Comparison of ENCODE assay signal across 13 mouse cellular contexts in the genomic region with DNA sequence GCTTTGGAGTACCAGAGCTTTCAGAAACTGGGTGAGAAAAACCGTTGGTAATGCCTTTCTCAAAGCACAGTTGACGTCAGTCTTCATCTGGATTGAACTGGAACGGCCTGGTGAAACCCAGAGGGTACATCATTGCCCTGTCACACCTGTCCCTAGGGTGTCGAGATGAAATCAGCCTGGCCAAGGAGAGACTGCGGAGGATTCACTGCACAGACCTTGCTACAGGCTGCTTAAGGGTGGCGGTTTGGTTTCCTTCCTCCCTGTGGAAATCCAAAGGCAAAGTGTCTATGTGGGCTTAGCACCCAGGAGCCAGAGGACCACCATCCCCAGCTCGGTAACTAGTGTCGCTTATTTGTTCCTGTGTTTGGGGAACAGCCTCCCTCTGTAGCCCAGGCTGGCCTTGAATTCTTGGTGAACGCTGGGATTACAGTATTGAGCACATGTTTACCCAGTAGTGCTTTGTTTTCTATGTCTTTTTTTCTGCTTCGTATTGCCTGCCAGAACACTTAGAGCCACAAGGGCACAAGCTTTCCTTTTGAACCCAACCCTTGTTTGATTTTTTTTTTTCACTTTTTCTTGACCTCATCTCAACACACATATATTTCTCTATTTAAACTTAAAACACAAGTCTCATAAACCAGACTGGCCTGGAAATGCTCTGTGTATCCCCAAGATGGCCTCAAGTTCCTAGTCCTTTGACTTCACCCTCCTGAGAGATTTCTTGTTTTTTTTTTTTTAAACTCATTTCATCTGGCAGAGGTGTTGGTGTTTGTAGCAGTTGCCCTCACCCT. TPM values are rescaled to one million over a fixed set of nuclear protein-coding genes. Genes with fewer than 3 reads are reported as not detected.
A peak's percentile ranks its signal among the peaks of the same experiment; 100 is the strongest.
DNase-seq lines count a peak whose midpoint lies in the region; ATAC-seq lines count a peak whose summit lies in the region.
"Had no signal": no experiment of that assay in that cellular context is flagged by ENCODE, and none has a peak within 500 bp of the region (broad histone marks: within the 10 kb centered on the region; RNA-seq: fewer than 3 reads in every experiment).

A gene (plus strand): TSS at position 60 of the 791 bp plus-strand sequence.

- H3K36me3 ChIP-seq in midbrain, embryonic 15.5 days (replicated peaks), result no peaks in the 10 kb centered on the region

- H3K27me3 ChIP-seq in midbrain, embryonic 15.5 days (replicated peaks), result no peaks in the 10 kb centered on the region

- WGBS in midbrain, embryonic 15.5 days, result 85% methylated on average over 10 of the region's 10 CpGs

- H3K4me1 ChIP-seq in midbrain, embryonic 15.5 days, result no peaks in the 10 kb centered on the region

- H3K27ac ChIP-seq in midbrain, embryonic 15.5 days, result no peak within 1 kb of the TSS

- H3K9ac ChIP-seq in midbrain, embryonic 15.5 days, result no peak within 1 kb of the TSS

- no peak within 1 kb of the TSS for H3K4me2 ChIP-seq in midbrain, embryonic 15.5 days

- no peak within 1 kb of the TSS for H3K4me3 ChIP-seq in midbrain, embryonic 15.5 days

- ATAC-seq in inflammation-experienced regulatory T-cells, adult 6 months, result no peak
- no peak for ATAC-seq in midbrain, embryonic 15.5 days (replicated peaks)
- ATAC-seq: forebrain, embryonic 16.5 days; lung, postnatal 0 days; midbrain, embryonic 16.5 days had no signal

- DNase-seq in heart, adult 11 months, result peak; percentile 78
- DNase-seq in heart, postnatal 4 days, result no peak
- DNase-seq in ES-CJ7 (ENCODE audit: low read depth, low spot score), result peak; percentile 22
- peak; percentile 77 for DNase-seq in thymus, postnatal 0 days (ENCODE audit: low spot score)
- no peak for DNase-seq in ovary, postnatal 10 days (ENCODE audit: low spot score)
- DNase-seq in lung, postnatal 10 days, result no peak
- DNase-seq: adrenal gland, postnatal 10 days; kidney, adult 11 months had no signal

- H3K9me3 ChIP-seq in midbrain, embryonic 15.5 days, result no peaks in the 10 kb centered on the region

RNA-seq across cellular contexts. Expression of the gene that starts here (rescaled TPM):
- total RNA-seq in heart, postnatal 4 days (2021), result under 1 TPM; 0.26 to 0.34 TPM
- polyA plus RNA-seq in inflammation-experienced regulatory T-cells, adult 6 months (2017; shearing (Covaris generic)), result 100 to 1,000 TPM; 154 to 314 (median 282) TPM
- 174 and 206 TPM in 2 replicates for polyA plus RNA-seq in thymus, postnatal 0 days (2015; fragmentation: Nextera tagmentation; extraction: Ambion mirVana)
- 0.41 and 0.52 TPM in 2 replicates for polyA plus RNA-seq in midbrain, embryonic 15.5 days (2015; fragmentation: Nextera tagmentation; extraction: Ambion mirVana)

Comparison
In these comparisons a context has a peak if more than half of its experiments do, and no peak if none do; other contexts are left out.
1. RNA of the gene that starts here (polyA plus RNA-seq): 154 to 314 TPM in inflammation-experienced regulatory T-cells, adult 6 months and 174 to 206 TPM in thymus, postnatal 0 days; 0.41 to 0.52 TPM in midbrain, embryonic 15.5 days; every median in the first group is over 100 times any median in the second.
2. DNase-seq: peak in heart, adult 11 months (single experiment), ES-CJ7 (single experiment) and thymus, postnatal 0 days (single experiment); none in heart, postnatal 4 days (single experiment), ovary, postnatal 10 days (single experiment) and lung, postnatal 10 days (single experiment).